Mouse (Mus musculus) bone marrow, adult 2 months (tissue): ENCODE measurements around the gene Cryba4.

ENCODE experiments used
- CTCF ChIP-seq: fragments of 200-500 bp; IDR thresholded peaks from 2 replicates; pipeline ENCODE4 v1.5.1; 2011; ENCODE audit warnings: low read length, control low read depth; ENCODE audit not compliant: control insufficient read depth, insufficient read depth
- POLR2A ChIP-seq: fragments of 200-500 bp; IDR thresholded peaks from 2 replicates; pipeline ENCODE4 v1.6.1; 2011; ENCODE audit warnings: low read depth, mild to moderate bottlenecking, control low read depth, low read length, borderline replicate concordance; ENCODE audit not compliant: control insufficient read depth

GRCm38 (mm10) chr5:112255426-112255825 is 3.1 kb upstream of the Cryba4 start, which contains the start of gene Crybb1:
- TF ChIP-seq POLR2A (no peak), CTCF (no peak)
